Mouse (Mus musculus): ENCODE measurements around the gene Tbx10. TPM values are rescaled to one million over a fixed set of nuclear protein-coding genes. Genes with fewer than 3 reads are reported as not detected.

The Tbx10 gene
- polyA plus RNA-seq, 2 experiments: 0.28 to 0.37 TPM

DNA sequence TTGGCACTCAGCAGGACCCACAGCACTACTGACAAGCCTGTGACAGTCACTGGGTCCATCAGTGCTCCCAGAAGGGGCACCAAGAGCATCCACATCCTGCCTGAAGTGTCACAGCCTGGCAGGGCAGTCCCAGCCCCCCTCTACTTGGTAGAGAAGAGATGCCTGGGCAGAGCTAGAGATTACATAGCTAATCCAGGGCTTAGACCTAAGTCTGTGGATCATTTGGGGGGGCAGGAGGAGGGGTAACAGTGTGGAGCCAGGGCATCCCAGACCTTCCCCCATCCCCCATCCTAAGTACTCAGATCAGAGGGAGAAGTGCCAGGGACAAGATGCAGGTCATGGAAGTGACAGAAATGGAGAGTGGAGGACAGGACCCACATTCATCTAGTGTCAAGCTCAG lies 22.2 kb downstream of the Tbx10 start:
- no peak overlapping the region; the same call in 1 of the 2 replicates for H3K9ac ChIP-seq (replicated peaks)
- ATAC-seq (ENCODE audit: insufficient read depth): no peak

DNA sequence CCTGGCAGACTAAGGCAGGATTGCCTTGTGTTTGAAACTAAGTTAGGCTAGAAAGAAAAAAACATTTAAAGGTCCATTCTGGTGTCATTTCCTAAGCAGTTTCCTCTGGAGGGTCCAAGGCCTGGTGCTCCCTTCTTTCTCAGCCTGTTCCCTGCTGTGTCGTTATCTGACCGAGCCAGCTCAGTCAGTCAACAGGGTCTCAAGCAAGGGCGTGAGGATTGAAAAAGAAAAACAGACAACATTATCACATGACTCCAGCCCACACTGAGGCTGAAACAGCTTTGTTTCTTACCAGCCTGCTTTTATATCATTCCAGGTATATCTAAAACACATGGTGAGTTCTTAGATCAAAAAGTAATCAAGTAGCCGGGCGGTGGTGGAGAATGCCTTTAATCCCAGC lies 23.1 kb downstream of the Tbx10 start:
- Histone ChIP-seq H3K4me2 (ENCODE audit: low read depth) (no peak overlapping the region; the same call in 1 of the 2 replicates), H3K27ac (peak overlapping the region; percentile 71), H3K9ac (replicated peaks) (peak overlapping the region; percentile 40; the same call in 1 of the 2 replicates)

More for the DNA sequence above, 22.2 kb downstream of the Tbx10 start:
- Histone ChIP-seq H3K36me3 (replicated peaks; ENCODE audit: control insufficient read depth, insufficient read depth, low read depth) (no peaks in the 10 kb centered on the region), H3K27me3 (ENCODE audit: control insufficient read depth, insufficient read depth, low read length) (no peaks in the 10 kb centered on the region), H3K4me1 (replicated peaks; ENCODE audit: control insufficient read depth in 2 of 2, insufficient read depth in 2 of 2, low read length in 1 of 2) (peaks cover 26 to 38% of the 10 kb centered on the region in 2 experiments), H3K9me3 (ENCODE audit: control insufficient read depth, low read length) (no peaks in the 10 kb centered on the region), H3K4me2 (ENCODE audit: low read depth) (no peak overlapping the region), H3K4me3 (ENCODE audit: insufficient read depth in 1 of 2, low read depth in 2 of 2, low read length in 2 of 2) (no peak overlapping the region), H3K27ac (peak overlapping the region; percentile 71)
- no peak for DNase-seq (ENCODE audit: low read depth in 3 of 3, low spot score in 3 of 3)
- TF ChIP-seq EP300 (IDR thresholded peaks at IDR 0.05; ENCODE audit: low read depth) (no peak), CTCF (IDR thresholded peaks at IDR 0.05; ENCODE audit: low read depth) (no peak)

DNA sequence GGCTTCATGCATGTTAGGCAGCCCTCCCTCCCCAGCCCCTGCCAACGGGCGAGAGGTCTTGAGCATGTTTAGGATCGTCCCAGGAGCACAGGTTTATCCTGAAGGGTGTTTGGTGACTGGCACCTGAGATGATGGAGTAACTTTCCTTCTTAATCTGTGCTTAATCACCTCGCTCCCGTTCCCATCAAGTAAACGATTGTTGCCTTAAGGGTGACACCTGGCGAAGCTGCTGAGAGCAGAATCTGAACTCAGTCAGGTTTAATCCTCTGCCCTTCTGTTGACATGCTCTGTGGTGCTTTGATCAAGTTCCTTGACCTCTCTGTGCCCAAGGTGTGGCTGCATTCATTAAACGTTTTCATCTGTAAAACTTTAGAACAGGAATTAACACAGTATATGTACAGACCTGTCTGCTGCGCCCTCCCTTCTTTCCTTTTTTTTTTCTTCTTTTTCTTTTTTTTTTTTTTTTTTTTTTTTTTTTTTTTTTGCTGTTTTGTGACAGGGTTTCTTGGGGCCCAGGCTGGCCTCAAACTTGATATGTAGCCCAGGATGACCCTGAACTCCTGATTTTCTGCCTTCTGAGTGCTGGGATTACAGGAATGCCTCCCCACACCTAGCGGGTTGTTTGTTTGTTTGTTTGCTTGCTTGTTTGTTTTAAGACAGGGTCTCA lies 25.5 kb downstream of the Tbx10 start:
- H3K36me3 ChIP-seq (replicated peaks; ENCODE audit: control insufficient read depth, insufficient read depth, low read depth): no peaks in the 10 kb centered on the region
- H3K9ac ChIP-seq (replicated peaks): no peak overlapping the region
- H3K9me3 ChIP-seq (ENCODE audit: control insufficient read depth, low read length): no peaks in the 10 kb centered on the region
- ATAC-seq (ENCODE audit: insufficient read depth): no peak
- H3K4me3 ChIP-seq (ENCODE audit: insufficient read depth in 1 of 2, low read depth in 2 of 2, low read length in 2 of 2): no peak overlapping the region
- no peak for DNase-seq (ENCODE audit: low read depth in 3 of 3, low spot score in 3 of 3)
- no peaks in the 10 kb centered on the region for H3K27me3 ChIP-seq (ENCODE audit: control insufficient read depth, insufficient read depth, low read length)
- peaks cover 22 to 30% of the 10 kb centered on the region in 2 experiments for H3K4me1 ChIP-seq (replicated peaks; ENCODE audit: control insufficient read depth in 2 of 2, insufficient read depth in 2 of 2, low read length in 1 of 2)
- WGBS (ENCODE audit: insufficient replicate concordance): 65% methylated on average over 10 of the region's 10 CpGs
- no peak overlapping the region for H3K4me2 ChIP-seq (ENCODE audit: low read depth)
- H3K27ac ChIP-seq: no peak overlapping the region
- TF ChIP-seq EP300 (IDR thresholded peaks at IDR 0.05; ENCODE audit: low read depth) (no peak), CTCF (IDR thresholded peaks at IDR 0.05; ENCODE audit: low read depth) (no peak)

More for the DNA sequence above, 23.1 kb downstream of the Tbx10 start:
- no peaks in the 10 kb centered on the region for H3K27me3 ChIP-seq (ENCODE audit: control insufficient read depth, insufficient read depth, low read length)
- TF ChIP-seq CTCF (IDR thresholded peaks at IDR 0.05; ENCODE audit: low read depth) (no peak), EP300 (IDR thresholded peaks at IDR 0.05; ENCODE audit: low read depth) (peak; percentile 71)
- H3K4me3 ChIP-seq (ENCODE audit: insufficient read depth in 1 of 2, low read depth in 2 of 2, low read length in 2 of 2): no peak overlapping the region
- DNase-seq (ENCODE audit: low read depth in 3 of 3, low spot score in 3 of 3) (peak; percentile 41 to 52 (median 49)), ATAC-seq (ENCODE audit: insufficient read depth) (peak; percentile 11; the same call in 1 of the 2 replicates)
- H3K36me3 ChIP-seq (replicated peaks; ENCODE audit: control insufficient read depth, insufficient read depth, low read depth): no peaks in the 10 kb centered on the region
- 14% methylated on average over 5 of the region's 5 CpGs for WGBS (ENCODE audit: insufficient replicate concordance)
- no peaks in the 10 kb centered on the region for H3K9me3 ChIP-seq (ENCODE audit: control insufficient read depth, low read length)
- peaks cover 26 to 40% of the 10 kb centered on the region in 2 experiments for H3K4me1 ChIP-seq (replicated peaks; ENCODE audit: control insufficient read depth in 2 of 2, insufficient read depth in 2 of 2, low read length in 1 of 2)

DNA sequence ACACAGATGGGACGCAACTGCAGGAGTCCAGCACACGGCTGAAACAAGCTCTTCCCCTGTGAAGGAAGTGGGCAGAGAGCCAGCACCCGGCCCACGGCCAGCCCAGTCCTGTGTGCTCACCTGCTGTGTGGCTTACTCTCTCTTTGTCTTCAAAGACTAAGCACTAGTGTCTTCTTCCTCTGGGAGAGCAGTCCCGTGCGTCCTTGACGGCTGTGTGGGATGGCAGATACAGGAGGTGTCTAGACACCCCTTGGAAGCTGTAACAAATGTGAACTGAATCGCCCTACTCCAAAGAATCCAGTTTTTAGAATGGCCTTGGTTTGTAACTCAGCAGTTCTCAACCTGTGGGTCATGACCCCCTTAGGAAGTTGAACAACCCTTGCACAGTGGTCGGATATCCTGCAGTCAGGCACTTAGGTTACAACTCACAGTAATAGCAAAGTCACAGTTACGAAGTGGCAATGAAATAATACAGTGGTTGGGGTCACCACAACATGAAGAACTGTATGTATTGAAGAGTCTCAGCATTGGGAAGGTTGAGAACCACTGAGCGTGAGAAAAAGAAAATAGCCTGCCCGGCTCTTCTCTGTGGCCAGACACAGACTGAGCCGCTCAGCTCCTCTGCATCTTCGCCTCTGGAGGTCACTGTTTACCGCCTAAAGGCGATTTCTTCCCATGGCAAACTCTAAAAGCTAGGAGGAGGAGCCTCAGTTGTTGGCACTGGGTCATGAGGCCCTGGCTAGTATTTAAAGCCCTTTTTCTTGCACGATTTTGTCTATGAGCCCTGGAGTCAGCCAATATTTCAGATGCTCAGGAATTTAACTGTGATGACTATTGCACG lies 26.4 kb downstream of the Tbx10 start:
- 34% methylated on average over 18 of the region's 18 CpGs for WGBS (ENCODE audit: insufficient replicate concordance)
- Histone ChIP-seq H3K4me1 (replicated peaks; ENCODE audit: control insufficient read depth in 2 of 2, insufficient read depth in 2 of 2, low read length in 1 of 2) (peaks cover 15 to 24% of the 10 kb centered on the region in 2 experiments), H3K27me3 (ENCODE audit: control insufficient read depth, insufficient read depth, low read length) (no peaks in the 10 kb centered on the region), H3K9ac (replicated peaks) (peak overlapping the region; percentile 16; the same call in 1 of the 2 replicates), H3K36me3 (replicated peaks; ENCODE audit: control insufficient read depth, insufficient read depth, low read depth) (no peaks in the 10 kb centered on the region), H3K4me3 (ENCODE audit: insufficient read depth in 1 of 2, low read depth in 2 of 2, low read length in 2 of 2) (no peak overlapping the region), H3K9me3 (ENCODE audit: control insufficient read depth, low read length) (no peaks in the 10 kb centered on the region), H3K27ac (no peak overlapping the region), H3K4me2 (ENCODE audit: low read depth) (peak overlapping the region; percentile 22; the same call in 1 of the 2 replicates)
- peak; percentile 71 for ATAC-seq (ENCODE audit: insufficient read depth)
- TF ChIP-seq CTCF (IDR thresholded peaks at IDR 0.05; ENCODE audit: low read depth): peak; percentile 88
- no peak for TF ChIP-seq EP300 (IDR thresholded peaks at IDR 0.05; ENCODE audit: low read depth)
- peak; percentile 62 to 69 (median 68) for DNase-seq (ENCODE audit: low read depth in 3 of 3, low spot score in 3 of 3)

GRCm38 (mm10) chr19:4023185-4023584 lies 30.6 kb downstream of the Tbx10 start:
- 46% methylated on average over 7 of the region's 7 CpGs for whole genome bisulfite sequencing (ENCODE audit: insufficient replicate concordance)
- no peaks in the 10 kb centered on the region for H3K36me3 ChIP-seq (replicated peaks; ENCODE audit: control insufficient read depth, insufficient read depth, low read depth)
- H3K4me2 ChIP-seq (ENCODE audit: low read depth): no peak overlapping the region
- no peaks in the 10 kb centered on the region for H3K9me3 ChIP-seq (ENCODE audit: control insufficient read depth, low read length)
- peaks cover 0 to 11% of the 10 kb centered on the region in 2 experiments; a peak in 2 of 4 replicates for H3K4me1 ChIP-seq (replicated peaks; ENCODE audit: control insufficient read depth in 2 of 2, insufficient read depth in 2 of 2, low read length in 1 of 2)
- ATAC-seq (ENCODE audit: insufficient read depth) (no peak), DNase-seq (ENCODE audit: low read depth in 3 of 3, low spot score in 3 of 3) (no peak)
- no peak overlapping the region for H3K27ac ChIP-seq
- TF ChIP-seq EP300 (IDR thresholded peaks at IDR 0.05; ENCODE audit: low read depth): no peak
- TF ChIP-seq CTCF (IDR thresholded peaks at IDR 0.05; ENCODE audit: low read depth): no peak
- no peak overlapping the region for H3K9ac ChIP-seq (replicated peaks)
- no peak overlapping the region for H3K4me3 ChIP-seq (ENCODE audit: insufficient read depth in 1 of 2, low read depth in 2 of 2, low read length in 2 of 2)
- no peaks in the 10 kb centered on the region for H3K27me3 ChIP-seq (ENCODE audit: control insufficient read depth, insufficient read depth, low read length)

Data from liver, embryonic 14.5 days (tissue).